Mouse (Mus musculus) liver, postnatal 0 days (tissue): ENCODE data around the gene Gm7534.

Experiments used
- CTCF ChIP-seq: sonication (generic); IDR thresholded peaks from 2 replicates; pipeline ENCODE4 v1.5.1; 2016; ENCODE audit warnings: antibody characterized with exemption, low read depth
- EP300 ChIP-seq: IDR thresholded peaks from 2 replicates; pipeline ENCODE4 v1.6.1; 2016; ENCODE audit warnings: antibody characterized with exemption, low read depth, mild to moderate bottlenecking

DNA sequence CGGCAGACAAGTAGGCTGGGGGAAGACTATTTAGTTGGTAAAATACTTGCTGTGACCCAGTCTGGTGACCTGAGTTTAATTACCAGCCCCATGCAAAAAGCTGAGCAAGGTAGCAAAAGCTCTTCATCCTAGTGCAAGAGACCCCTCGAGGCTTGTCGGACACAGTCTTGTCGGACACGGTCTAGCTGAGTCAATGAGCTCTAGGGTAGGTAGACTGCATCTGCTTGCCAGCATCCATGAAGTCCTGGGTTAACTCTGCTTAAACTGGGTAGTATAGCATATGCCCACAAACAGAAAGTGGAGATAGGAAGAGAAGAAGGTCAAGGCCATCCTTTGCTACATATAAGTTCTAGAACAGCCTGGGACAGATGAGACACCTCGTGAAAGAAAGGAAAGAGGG lies 44.0 kb downstream of the Gm7534 start:
- TF ChIP-seq CTCF: no peak
- TF ChIP-seq EP300: no peak
